Mouse (Mus musculus) frontal cortex, postnatal 36 days (tissue): ENCODE data around the gene Clrn1.

Experiments
- DNase-seq, 2 experiments: peaks; one replicate each; pipeline ENCODE4 v3.0.0; 2022; ENCODE audit warnings: low spot score in 2 of 2

Gene Clrn1

DNA sequence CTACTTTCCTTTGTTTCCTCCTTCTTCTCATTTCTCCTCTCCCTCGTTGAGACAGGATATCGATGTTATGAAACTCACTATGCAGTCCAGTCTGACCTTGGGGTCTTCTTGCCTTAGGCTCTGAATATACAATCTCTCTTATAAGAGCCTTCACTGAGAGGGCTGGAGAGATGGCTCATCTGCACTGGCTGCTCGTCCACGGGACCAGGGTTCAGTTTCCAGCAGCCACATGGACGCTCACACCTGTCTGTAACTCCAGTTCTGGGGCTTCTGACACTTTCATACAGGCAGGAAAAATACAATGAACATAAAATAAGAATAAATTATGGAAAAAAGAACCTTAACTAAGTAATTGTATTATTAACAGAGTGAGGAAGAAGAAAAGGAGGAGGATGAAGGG is 53.6 kb downstream of the Clrn1 start:
- no peak for DNase-seq

DNA sequence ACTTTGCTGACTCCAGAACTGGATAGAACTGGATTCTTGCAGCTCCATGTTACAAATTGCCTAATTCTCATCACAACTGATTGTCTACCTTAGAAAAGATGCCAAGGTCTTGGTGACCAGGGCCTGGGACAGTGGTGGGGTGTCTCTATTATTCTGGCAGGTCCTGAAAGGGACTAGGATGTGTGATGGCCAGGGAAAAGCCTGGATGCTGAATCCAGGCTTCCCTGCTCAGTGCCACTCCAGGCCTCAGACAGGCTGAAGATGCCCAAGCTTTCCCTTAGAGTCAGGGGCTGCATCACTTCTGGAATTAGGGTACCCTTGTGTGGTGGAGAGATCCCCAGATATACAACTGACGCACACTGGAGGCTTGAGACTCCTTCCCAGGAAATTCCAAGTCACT is 55.2 kb downstream of the Clrn1 start:
- DNase-seq: no peak

DNA sequence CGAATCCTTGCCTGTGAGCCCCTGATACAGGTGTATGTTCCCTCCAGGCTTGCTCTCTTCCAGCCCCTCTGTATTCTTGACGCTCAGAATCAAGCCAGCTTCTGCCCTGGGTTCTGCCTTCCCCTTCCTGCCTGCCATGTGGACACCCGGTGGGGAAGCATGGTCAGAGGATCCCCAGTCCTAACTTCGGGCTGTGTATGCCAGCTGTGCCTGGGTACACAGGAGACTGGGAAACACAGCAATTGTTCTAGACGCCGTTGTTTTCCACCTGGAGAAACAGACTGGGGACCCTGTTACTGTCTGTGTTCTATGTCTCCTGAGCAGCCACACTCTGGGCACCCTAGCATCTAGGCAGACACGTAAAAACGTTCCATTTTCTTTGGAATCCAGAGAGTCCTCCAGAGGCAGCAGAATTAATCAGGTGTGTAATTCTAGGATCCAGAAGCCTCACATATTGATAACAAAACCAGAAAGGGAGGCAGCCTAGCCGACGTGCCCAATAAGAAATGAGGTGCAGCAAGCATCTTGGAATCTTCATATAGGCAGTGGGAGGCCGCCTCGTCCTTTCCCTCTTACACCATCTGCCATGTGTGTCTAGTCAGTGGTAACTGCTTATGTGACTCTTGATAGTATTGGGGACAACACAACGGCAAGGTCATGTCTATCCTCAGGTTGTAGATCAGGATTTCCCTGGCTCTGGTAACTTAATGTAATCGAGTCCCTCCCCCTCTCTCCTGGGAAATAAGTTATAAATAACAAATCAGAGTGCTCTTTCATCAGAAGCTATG is 56.6 kb downstream of the Clrn1 start:
- DNase-seq: peak in 1 of 2 experiments; percentile 33

DNA sequence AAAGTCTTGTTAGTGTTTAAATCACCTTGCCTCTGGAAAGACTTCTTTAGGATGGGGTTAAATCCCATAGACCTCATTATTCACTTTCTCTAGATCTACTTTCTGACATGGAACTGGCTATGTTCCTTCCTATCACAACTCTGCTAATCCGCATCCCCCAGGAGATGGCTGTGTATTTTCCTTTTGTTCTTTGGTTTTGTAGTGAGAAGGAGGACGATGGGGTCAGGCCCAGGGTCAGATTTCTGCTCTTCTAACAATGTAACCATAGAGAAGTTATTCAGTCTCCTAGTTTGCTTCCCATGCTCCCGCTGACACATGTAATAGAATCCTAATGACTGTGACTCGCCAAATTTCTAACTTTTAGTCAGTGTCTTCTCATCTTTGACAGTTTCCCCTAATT is 58.9 kb downstream of the Clrn1 start:
- DNase-seq: no peak

DNA sequence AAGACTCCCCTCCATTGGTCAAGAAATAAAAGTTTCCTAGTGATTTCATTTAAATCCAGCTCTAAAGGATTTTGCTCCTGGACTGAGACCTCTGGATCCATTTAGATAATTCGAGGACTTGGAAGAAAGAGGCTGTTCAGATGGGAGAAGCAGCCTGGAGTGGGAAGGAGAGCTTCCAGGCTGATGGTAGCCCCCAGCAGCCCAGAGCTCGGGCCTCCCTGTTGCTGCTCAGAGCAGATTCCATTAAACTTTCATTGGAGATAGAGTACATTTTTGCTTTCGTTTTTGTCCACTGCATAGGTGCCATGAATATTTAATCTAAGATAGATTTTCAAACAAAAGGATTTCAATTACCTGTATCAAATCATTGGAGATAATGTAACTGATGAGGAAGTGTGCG is 62.9 kb downstream of the Clrn1 start, which contains the start of gene Mindy4b-ps:
Gene Mindy4b-ps, minus strand, starts transcription at position 101 of the 400 bp plus-strand sequence.
- no peak for DNase-seq

DNA sequence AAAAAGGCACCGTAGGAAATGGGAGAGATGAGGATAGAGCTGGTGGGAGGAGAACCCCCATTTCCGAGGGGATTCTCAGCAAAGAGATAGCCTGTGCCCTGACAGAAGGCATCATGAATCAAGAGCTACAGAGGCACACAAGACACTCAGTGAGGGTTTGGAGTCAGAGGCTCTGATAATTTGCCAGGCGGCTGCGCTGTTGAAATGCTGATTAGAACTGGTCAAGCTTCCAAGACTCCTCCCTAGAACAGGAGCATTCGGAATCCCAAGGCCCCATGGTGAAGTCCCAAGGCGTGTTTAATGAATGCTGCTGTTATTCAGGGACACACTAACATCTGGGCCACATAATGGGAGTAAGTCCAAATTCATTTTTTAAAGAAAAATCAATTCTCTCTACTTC is 67.8 kb downstream of the Clrn1 start:
- DNase-seq: no peak

DNA sequence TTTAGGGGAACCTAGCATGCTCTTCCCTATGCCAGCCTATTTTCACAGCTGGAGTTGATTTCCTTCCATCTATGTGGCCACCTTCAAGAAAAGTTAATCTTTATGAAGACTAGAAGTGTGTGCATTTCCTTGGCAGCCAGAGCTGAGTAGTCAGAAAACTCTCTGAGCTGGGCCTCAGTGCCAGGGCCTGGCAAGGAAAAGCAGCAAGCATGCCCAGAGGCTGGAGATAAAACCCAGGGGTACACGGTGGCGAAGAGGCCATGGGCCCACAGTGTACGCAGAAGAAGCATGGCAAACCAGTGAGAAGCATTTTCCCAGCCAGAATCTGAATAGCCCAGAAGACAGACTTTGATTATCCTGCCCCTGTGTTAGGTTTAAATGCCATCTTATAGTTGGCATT is 70.9 kb downstream of the Clrn1 start:
- DNase-seq: no peak

DNA sequence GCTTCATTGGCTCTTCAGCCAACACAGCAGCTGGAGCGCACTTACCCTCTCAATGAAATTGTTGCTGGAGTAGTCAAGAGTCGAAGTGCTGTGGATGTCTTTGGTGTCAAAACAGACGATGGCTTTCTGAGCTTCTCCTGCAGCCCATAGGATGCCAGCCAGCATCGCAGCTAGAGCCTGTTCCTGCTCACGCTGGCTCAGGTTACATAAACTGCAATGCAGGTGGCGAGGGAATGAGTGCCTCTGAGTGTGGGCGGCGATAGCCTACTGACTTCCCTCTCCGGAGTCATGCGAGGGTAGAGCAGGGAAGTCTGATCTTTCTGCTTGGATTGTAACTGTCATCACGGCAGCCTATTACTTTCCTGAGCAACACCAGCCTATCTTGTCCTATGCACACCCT is 74.8 kb downstream of the Clrn1 start:
- peak; percentile 37 to 42 for DNase-seq

DNA sequence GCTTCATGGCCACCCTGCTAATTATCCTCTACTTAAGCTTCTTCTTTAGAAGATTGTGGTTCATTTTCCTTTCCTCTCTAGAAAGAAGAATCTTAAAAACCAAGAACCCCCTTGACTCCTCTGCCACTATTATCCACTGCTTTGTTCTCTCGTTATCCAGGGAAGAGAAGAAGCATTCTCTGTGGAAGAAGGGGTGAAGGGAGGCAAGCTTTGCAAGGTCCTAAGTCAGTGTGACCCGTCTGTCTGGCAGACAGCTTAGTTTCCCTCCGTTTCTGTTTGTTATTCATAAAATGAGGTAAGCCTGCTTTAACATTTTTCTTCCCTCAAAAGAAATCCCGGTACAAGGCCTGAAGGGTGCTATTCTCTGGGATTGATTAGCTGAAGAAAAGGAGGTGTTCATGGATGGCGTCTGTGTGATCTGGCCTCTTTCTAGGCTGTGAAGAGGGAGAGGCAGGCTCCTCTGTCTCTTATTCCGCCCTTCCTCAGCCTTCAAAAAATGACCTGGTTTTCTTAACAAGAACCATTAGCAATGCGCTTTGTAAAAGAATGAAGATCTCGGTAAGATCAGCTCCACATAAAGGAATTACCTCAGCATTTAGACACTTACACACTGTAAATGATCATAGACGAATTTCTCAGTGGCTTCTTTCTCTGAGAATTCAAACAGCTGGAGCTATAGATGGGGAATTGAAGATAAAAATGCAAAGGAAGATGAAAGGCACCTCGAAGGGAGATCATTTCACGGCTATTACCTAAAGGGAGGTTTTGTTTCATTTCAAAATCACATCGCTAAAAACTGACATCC is 75.8 kb downstream of the Clrn1 start:
- no peak for DNase-seq

DNA sequence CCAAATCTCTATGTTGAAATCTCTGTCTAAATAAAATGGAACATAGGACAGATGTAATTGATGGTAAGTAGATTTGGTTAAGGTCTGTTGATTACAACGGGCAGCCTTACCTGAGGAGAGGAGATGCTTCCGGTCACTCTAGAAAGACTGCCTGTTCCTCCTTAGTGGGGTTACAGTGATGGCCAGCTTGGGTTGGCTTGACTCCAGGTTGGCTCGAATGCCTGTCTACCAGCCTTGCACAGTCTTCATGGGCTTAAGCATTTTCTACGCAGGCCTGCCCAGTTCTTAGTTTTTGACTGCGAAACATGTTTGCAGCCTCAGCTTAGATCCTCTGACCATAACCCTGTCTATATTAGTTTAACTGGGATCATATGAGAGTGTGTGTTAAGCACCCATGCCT is 76.5 kb downstream of the Clrn1 start:
- DNase-seq: no peak

DNA sequence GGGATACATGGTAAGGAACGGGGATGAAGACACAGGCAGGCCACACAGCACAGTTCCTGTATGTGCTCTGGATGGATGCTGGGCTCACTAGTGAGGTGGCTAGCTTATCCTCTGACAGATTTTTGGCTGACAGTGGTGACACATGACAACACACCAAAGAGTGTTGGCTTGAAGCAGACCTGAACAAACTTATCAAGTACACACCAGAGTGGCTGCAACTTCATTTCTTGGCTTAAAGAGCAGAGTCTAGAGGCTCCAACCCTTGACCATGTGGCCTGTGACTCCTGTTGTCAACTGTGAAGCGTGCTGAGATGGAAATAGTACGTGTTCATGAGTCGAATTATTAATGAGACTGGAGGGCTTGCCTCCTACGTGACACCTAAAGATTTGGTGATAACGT is 80.4 kb downstream of the Clrn1 start:
- DNase-seq: no peak

DNA sequence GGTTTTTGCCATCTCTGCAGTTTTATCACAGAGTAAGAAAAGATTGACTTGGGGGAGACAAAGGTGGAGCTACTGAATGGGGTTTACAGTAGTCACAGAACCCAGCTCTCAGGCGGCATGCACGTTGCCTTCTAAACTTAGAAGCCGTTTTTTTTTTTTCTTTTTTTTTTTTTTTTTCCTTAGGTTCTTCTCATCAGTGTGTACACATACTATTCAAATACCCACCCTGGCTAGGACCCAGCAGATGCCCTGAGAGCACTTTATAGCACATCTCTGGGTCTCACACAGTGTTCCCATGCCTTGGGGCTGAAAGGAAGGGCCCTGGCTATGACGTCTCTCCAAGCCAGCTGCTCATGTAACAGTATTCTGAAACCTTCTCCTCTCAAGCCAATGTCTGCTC is 86.5 kb downstream of the Clrn1 start:
- DNase-seq: no peak

DNA sequence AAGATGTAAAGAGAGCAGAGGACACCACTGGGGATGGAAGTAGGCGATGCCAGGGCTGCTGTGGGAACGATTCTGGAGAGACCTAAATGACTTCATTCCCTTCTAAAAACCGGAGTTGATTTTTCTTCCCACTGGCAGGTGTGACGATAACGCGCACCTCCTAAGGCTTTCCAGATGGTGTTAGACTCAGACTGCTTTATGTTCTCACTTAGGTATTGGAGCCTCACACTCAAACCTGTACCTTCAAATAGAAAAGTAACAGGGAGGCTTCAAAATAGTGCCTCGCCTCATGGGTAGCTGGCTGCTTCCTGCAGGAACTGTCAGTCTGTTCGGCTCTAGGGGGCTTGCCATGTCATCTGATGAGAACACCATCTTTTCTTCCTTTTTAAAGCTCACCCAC is 86.9 kb downstream of the Clrn1 start:
- DNase-seq: no peak
